Mouse (Mus musculus) thymus, postnatal 25 days (tissue): Measurements from ENCODE around the gene Rnf152.

ENCODE experiments used
- DNase-seq: peaks from one replicate; pipeline ENCODE4 v3.0.0; 2022

Rnf152 gene

GRCm38 (mm10) chr1:105356291-105357011 is at the start of gene Rnf152:
Gene Rnf152, minus strand, starts transcription at chr1:105356710.
- peak; percentile 5 for DNase-seq

- DNase-seq = no peak
Measured at GRCm38 (mm10) chr1:105402853-105403252, 46.3 kb upstream of the Rnf152 start.

GRCm38 (mm10) chr1:105384141-105384937 is 27.8 kb upstream of the Rnf152 start:
- no peak for DNase-seq

GRCm38 (mm10) chr1:105377546-105377945 is 21.0 kb upstream of the Rnf152 start:
- no peak for DNase-seq

GRCm38 (mm10) chr1:105374618-105375017 is 18.1 kb upstream of the Rnf152 start:
- no peak for DNase-seq

GRCm38 (mm10) chr1:105362701-105363100 is 6.2 kb upstream of the Rnf152 start:
- DNase-seq = peak; percentile 2

- no peak for DNase-seq
Measured at GRCm38 (mm10) chr1:105358896-105359295, 2.4 kb upstream of the Rnf152 start.

GRCm38 (mm10) chr1:105355910-105356290 is 610 bp downstream of the Rnf152 start:
- DNase-seq = no peak

GRCm38 (mm10) chr1:105354901-105355891 is 1.3 kb downstream of the Rnf152 start:
- no peak for DNase-seq

- no peak for DNase-seq
Measured at GRCm38 (mm10) chr1:105351806-105352205, 4.7 kb downstream of the Rnf152 start.

GRCm38 (mm10) chr1:105342305-105342704 is 14.2 kb downstream of the Rnf152 start:
- no peak for DNase-seq

GRCm38 (mm10) chr1:105340943-105341342 is 15.6 kb downstream of the Rnf152 start:
- no peak for DNase-seq

GRCm38 (mm10) chr1:105337397-105337796 is 19.1 kb downstream of the Rnf152 start:
- DNase-seq = no peak

- DNase-seq = no peak
Measured at GRCm38 (mm10) chr1:105336096-105336495, 20.4 kb downstream of the Rnf152 start.

- no peak for DNase-seq
Measured at GRCm38 (mm10) chr1:105332087-105332731, 24.3 kb downstream of the Rnf152 start.

GRCm38 (mm10) chr1:105331605-105332004 is 24.9 kb downstream of the Rnf152 start:
- DNase-seq = no peak

GRCm38 (mm10) chr1:105330581-105331320 is 25.8 kb downstream of the Rnf152 start:
- DNase-seq = no peak

- no peak for DNase-seq
Measured at GRCm38 (mm10) chr1:105327789-105328188, 28.7 kb downstream of the Rnf152 start.

- DNase-seq = no peak
Measured at GRCm38 (mm10) chr1:105324636-105325035, 31.9 kb downstream of the Rnf152 start.

GRCm38 (mm10) chr1:105314010-105314800 is 42.3 kb downstream of the Rnf152 start:
- no peak for DNase-seq

- no peak for DNase-seq
Measured at GRCm38 (mm10) chr1:105312601-105312901, 44.0 kb downstream of the Rnf152 start.
